Mouse (Mus musculus): ENCODE measurements around the gene Mindy2. TPM values are rescaled to one million over a fixed set of nuclear protein-coding genes. Genes with fewer than 3 reads are reported as not detected.

Mindy2 gene
- 12.7 and 15.4 TPM in 2 replicates for polyA plus RNA-seq (2015; fragmentation: Nextera tagmentation; extraction: Ambion mirVana)

- H3K4me2 ChIP-seq, result peak within 1 kb of the TSS; percentile 70
- H3K9ac ChIP-seq, result peak within 1 kb of the TSS; percentile 95
- H3K4me1 ChIP-seq (replicated peaks), result peaks cover 48% of the 10 kb centered on the region
- no peaks in the 10 kb centered on the region for H3K9me3 ChIP-seq (replicated peaks)
- peaks cover 8% of the 10 kb centered on the region; the same call in 1 of the 2 replicates for H3K36me3 ChIP-seq
- WGBS (ENCODE audit: insufficient replicate concordance), result 2% methylated on average over 65 of the region's 67 CpGs
- peak within 1 kb of the TSS; percentile 96 for H3K27ac ChIP-seq
- H3K27me3 ChIP-seq, result no peaks in the 10 kb centered on the region
- peak; percentile 97 for DNase-seq
- ATAC-seq (ENCODE audit: low read depth), result peak; percentile 94
- peak within 1 kb of the TSS; percentile 78 for H3K4me3 ChIP-seq (replicated peaks)
Observed at GRCm38 (mm10) chr9:70657013-70657967, at the start of gene Mindy2. Mindy2 (minus strand) TSS chr9:70657174.

- H3K27me3 ChIP-seq, result no peaks in the 10 kb centered on the region
- no peak for DNase-seq
- H3K4me1 ChIP-seq (replicated peaks), result peaks cover 39% of the 10 kb centered on the region
- H3K9ac ChIP-seq, result no peak overlapping the region
- no peak overlapping the region for H3K27ac ChIP-seq
- peaks cover 48% of the 10 kb centered on the region for H3K36me3 ChIP-seq
- ATAC-seq (ENCODE audit: low read depth), result no peak
- H3K9me3 ChIP-seq (replicated peaks), result no peaks in the 10 kb centered on the region
- 82% methylated on average over 1 of the region's 1 CpGs for WGBS (ENCODE audit: insufficient replicate concordance)
- no peak overlapping the region for H3K4me3 ChIP-seq (replicated peaks)
- H3K4me2 ChIP-seq, result no peak overlapping the region
Observed at GRCm38 (mm10) chr9:70706444-70706843, 49.5 kb upstream of the Mindy2 start.

GRCm38 (mm10) chr9:70703597-70704203 lies 46.7 kb upstream of the Mindy2 start:
- ATAC-seq (ENCODE audit: low read depth) (peak; percentile 93), DNase-seq (peak; percentile 60)
- Histone ChIP-seq H3K4me2 (peak overlapping the region; percentile 41; the same call in 1 of the 2 replicates), H3K27me3 (no peaks in the 10 kb centered on the region), H3K4me3 (replicated peaks) (no peak overlapping the region), H3K9me3 (replicated peaks) (no peaks in the 10 kb centered on the region), H3K9ac (peak overlapping the region; percentile 35; the same call in 1 of the 2 replicates), H3K27ac (peak overlapping the region; percentile 82), H3K36me3 (peaks cover 30% of the 10 kb centered on the region), H3K4me1 (replicated peaks) (peaks cover 55% of the 10 kb centered on the region)
- 39% methylated on average over 5 of the region's 5 CpGs for WGBS (ENCODE audit: insufficient replicate concordance)

GRCm38 (mm10) chr9:70698090-70698489 lies 41.1 kb upstream of the Mindy2 start:
- Histone ChIP-seq H3K4me3 (replicated peaks) (no peak overlapping the region), H3K27ac (peak overlapping the region; percentile 60; the same call in 1 of the 2 replicates), H3K9me3 (replicated peaks) (no peaks in the 10 kb centered on the region), H3K27me3 (no peaks in the 10 kb centered on the region), H3K36me3 (no peaks in the 10 kb centered on the region), H3K9ac (peak overlapping the region; percentile 31; the same call in 1 of the 2 replicates), H3K4me1 (replicated peaks) (peaks cover 75% of the 10 kb centered on the region), H3K4me2 (no peak overlapping the region)
- WGBS (ENCODE audit: insufficient replicate concordance), result 13% methylated on average over 1 of the region's 1 CpGs
- DNase-seq, result no peak
- ATAC-seq (ENCODE audit: low read depth), result peak; percentile 36; the same call in 1 of the 2 replicates

GRCm38 (mm10) chr9:70695723-70696122 lies 38.7 kb upstream of the Mindy2 start:
- Histone ChIP-seq H3K4me1 (replicated peaks) (peaks cover 79% of the 10 kb centered on the region), H3K4me2 (no peak overlapping the region), H3K27me3 (no peaks in the 10 kb centered on the region), H3K27ac (peak overlapping the region; percentile 53; the same call in 1 of the 2 replicates), H3K9ac (no peak overlapping the region), H3K36me3 (no peaks in the 10 kb centered on the region), H3K4me3 (replicated peaks) (no peak overlapping the region), H3K9me3 (replicated peaks) (no peaks in the 10 kb centered on the region)
- 53% methylated on average over 2 of the region's 2 CpGs for WGBS (ENCODE audit: insufficient replicate concordance)
- no peak for DNase-seq
- peak; percentile 50; the same call in 1 of the 2 replicates for ATAC-seq (ENCODE audit: low read depth)

- Histone ChIP-seq H3K27me3 (no peaks in the 10 kb centered on the region), H3K27ac (no peak overlapping the region), H3K4me1 (replicated peaks) (peaks cover 80% of the 10 kb centered on the region), H3K36me3 (no peaks in the 10 kb centered on the region), H3K4me3 (replicated peaks) (no peak overlapping the region), H3K9ac (no peak overlapping the region), H3K4me2 (no peak overlapping the region), H3K9me3 (replicated peaks) (no peaks in the 10 kb centered on the region)
- ATAC-seq (ENCODE audit: low read depth), result no peak
- WGBS (ENCODE audit: insufficient replicate concordance), result 47% methylated on average over 2 of the region's 2 CpGs
- no peak for DNase-seq
Observed at GRCm38 (mm10) chr9:70691772-70692693, 35.1 kb upstream of the Mindy2 start.

GRCm38 (mm10) chr9:70690579-70690978 lies 33.6 kb upstream of the Mindy2 start:
- peaks cover 84% of the 10 kb centered on the region for H3K4me1 ChIP-seq (replicated peaks)
- no peaks in the 10 kb centered on the region for H3K36me3 ChIP-seq
- H3K9ac ChIP-seq, result no peak overlapping the region
- H3K27ac ChIP-seq, result no peak overlapping the region
- DNase-seq, result no peak
- no peaks in the 10 kb centered on the region for H3K9me3 ChIP-seq (replicated peaks)
- no peaks in the 10 kb centered on the region for H3K27me3 ChIP-seq
- H3K4me2 ChIP-seq, result no peak overlapping the region
- no peak overlapping the region for H3K4me3 ChIP-seq (replicated peaks)
- ATAC-seq (ENCODE audit: low read depth), result no peak

GRCm38 (mm10) chr9:70689926-70690325 lies 33.0 kb upstream of the Mindy2 start:
- Histone ChIP-seq H3K27ac (peak overlapping the region; percentile 62), H3K9ac (0 out of 2 replicates have a peak overlapping the region, but pooled peaks have one; percentile 22), H3K36me3 (no peaks in the 10 kb centered on the region; the same call in 1 of the 2 replicates), H3K4me3 (replicated peaks) (0 out of 2 replicates have a peak overlapping the region, but pooled peaks have one; percentile 9), H3K4me1 (replicated peaks) (peaks cover 85% of the 10 kb centered on the region), H3K4me2 (peak overlapping the region; percentile 41), H3K27me3 (no peaks in the 10 kb centered on the region), H3K9me3 (replicated peaks) (no peaks in the 10 kb centered on the region)
- DNase-seq (no peak), ATAC-seq (ENCODE audit: low read depth) (no peak)
- 60% methylated on average over 3 of the region's 3 CpGs for WGBS (ENCODE audit: insufficient replicate concordance)

GRCm38 (mm10) chr9:70688301-70688968 lies 31.5 kb upstream of the Mindy2 start:
- DNase-seq, result peak; percentile 52
- ATAC-seq (ENCODE audit: low read depth), result peak; percentile 74
- no peaks in the 10 kb centered on the region; the same call in 1 of the 2 replicates for H3K36me3 ChIP-seq
- no peaks in the 10 kb centered on the region for H3K9me3 ChIP-seq (replicated peaks)
- peaks cover 78% of the 10 kb centered on the region for H3K4me1 ChIP-seq (replicated peaks)
- H3K4me2 ChIP-seq, result no peak overlapping the region
- WGBS (ENCODE audit: insufficient replicate concordance), result 52% methylated on average over 2 of the region's 2 CpGs
- H3K4me3 ChIP-seq (replicated peaks), result no peak overlapping the region
- no peaks in the 10 kb centered on the region for H3K27me3 ChIP-seq
- H3K27ac ChIP-seq, result peak overlapping the region; percentile 53; the same call in 1 of the 2 replicates
- no peak overlapping the region for H3K9ac ChIP-seq

- no peaks in the 10 kb centered on the region for H3K27me3 ChIP-seq
- no peak for DNase-seq
- peaks cover 63% of the 10 kb centered on the region for H3K4me1 ChIP-seq (replicated peaks)
- H3K27ac ChIP-seq, result peak overlapping the region; percentile 99
- no peak for ATAC-seq (ENCODE audit: low read depth)
- WGBS (ENCODE audit: insufficient replicate concordance), result 8% methylated on average over 1 of the region's 1 CpGs
- peak overlapping the region; percentile 99 for H3K9ac ChIP-seq
- peak overlapping the region; percentile 90 for H3K4me3 ChIP-seq (replicated peaks)
- H3K9me3 ChIP-seq (replicated peaks), result no peaks in the 10 kb centered on the region
- H3K4me2 ChIP-seq, result peak overlapping the region; percentile 75
- H3K36me3 ChIP-seq, result no peaks in the 10 kb centered on the region; the same call in 1 of the 2 replicates
Observed at GRCm38 (mm10) chr9:70682202-70682601, 25.2 kb upstream of the Mindy2 start.
